Mouse (Mus musculus): ENCODE measurements around the gene Gm10491.

The Gm10491 gene

GRCm38 (mm10) chrX:7883841-7884567, 23.6 kb downstream of the Gm10491 start, which contains the start of gene Slc35a2:
Gene Slc35a2 (plus strand): TSS chrX:7884028.
- intact Hi-C loops (cut with DNase I): no loop called here

GRCm38 (mm10) chrX:7879819-7880218, 27.8 kb downstream of the Gm10491 start:
- intact Hi-C loops (cut with DNase I): no loop called here

GRCm38 (mm10) chrX:7878495-7878894, 29.1 kb downstream of the Gm10491 start:
- intact Hi-C loops (cut with DNase I): no loop called here

GRCm38 (mm10) chrX:7878007-7878419, 29.6 kb downstream of the Gm10491 start, which contains the start of gene Pim2:
Gene Pim2 (plus strand): TSS chrX:7878262.
- intact Hi-C loops (cut with DNase I): no loop called here

GRCm38 (mm10) chrX:7869826-7870225, 37.8 kb downstream of the Gm10491 start:
- intact Hi-C loops (cut with DNase I): no loop called here

GRCm38 (mm10) chrX:7868506-7868905, 39.1 kb downstream of the Gm10491 start:
- intact Hi-C loops (cut with DNase I): no loop called here

GRCm38 (mm10) chrX:7867141-7867540, 40.5 kb downstream of the Gm10491 start:
- intact Hi-C loops (cut with DNase I): no loop called here

GRCm38 (mm10) chrX:7865786-7866185, 41.8 kb downstream of the Gm10491 start:
- intact Hi-C loops (cut with DNase I): no loop called here

GRCm38 (mm10) chrX:7865343-7865742, 42.3 kb downstream of the Gm10491 start:
- intact Hi-C loops (cut with DNase I): no loop called here

- intact Hi-C loops (cut with DNase I): no loop called here
Observed at GRCm38 (mm10) chrX:7864551-7864950, 43.1 kb downstream of the Gm10491 start.

- intact Hi-C loops (cut with DNase I): no loop called here
Observed at GRCm38 (mm10) chrX:7863181-7863580, 44.5 kb downstream of the Gm10491 start.

GRCm38 (mm10) chrX:7859191-7859753, 48.4 kb downstream of the Gm10491 start:
- intact Hi-C loops (cut with DNase I): no loop called here
